Mouse (Mus musculus) cerebellum, adult 9-11 months (tissue): ENCODE measurements at regions not wholly inside any gene's neighbourhood (a gene's known extent, or its start where the extent isn't known, plus 50 kb on each side); places are given as distances from the start of the nearest gene placed in this dataset.
A peak's percentile ranks its signal among the peaks of the same experiment; 100 is the strongest.
"Not testable (repeated sequence)": the region's sequence is repeated elsewhere in the genome, so short reads cannot be mapped to it uniquely, and the experiment has no call there.

Experiments used
- DNase-seq: peaks from one replicate; pipeline ENCODE4 v3.0.0; 2022

DNA sequence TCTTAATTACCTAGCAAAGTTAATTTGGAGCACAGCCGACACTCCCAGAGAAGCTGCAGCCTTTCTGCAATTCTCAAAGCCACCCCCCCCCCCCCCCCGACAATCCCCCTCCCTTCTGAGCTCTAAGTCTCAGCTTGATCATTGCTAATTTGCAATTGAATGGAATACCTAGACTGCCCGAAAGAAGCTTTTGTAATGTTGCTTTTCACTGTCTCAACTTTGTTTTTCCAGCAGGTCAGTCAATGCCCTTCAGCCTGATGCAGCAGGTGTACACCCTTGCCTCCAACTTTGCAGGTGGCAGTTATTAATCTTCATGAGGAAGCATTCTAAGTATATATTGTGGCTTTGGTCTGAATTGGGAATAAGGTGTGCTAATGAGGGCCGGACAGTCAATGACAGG lies 1006.6 kb upstream of the Gm8797 start:
- no peak for DNase-seq

DNA sequence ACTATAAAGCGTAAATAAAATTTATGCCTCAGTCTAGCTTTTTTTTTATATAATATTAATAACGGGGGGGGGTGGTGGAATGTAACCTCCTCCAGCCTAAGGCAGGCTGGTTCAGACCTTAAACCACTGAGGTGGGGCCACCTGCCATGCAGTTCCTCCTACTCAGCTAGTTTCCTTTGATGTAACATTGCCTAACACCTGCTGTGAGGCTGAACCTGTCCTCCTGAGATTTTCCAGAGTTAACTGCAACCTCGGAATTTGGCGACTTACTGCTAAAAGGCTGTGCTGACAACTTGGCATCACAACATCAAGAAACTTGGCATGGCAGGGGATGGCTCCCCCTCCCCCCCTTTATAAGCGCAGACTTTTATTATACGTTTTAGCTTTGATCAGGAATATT lies 1006.0 kb upstream of the Gm8797 start:
- DNase-seq = no peak

DNA sequence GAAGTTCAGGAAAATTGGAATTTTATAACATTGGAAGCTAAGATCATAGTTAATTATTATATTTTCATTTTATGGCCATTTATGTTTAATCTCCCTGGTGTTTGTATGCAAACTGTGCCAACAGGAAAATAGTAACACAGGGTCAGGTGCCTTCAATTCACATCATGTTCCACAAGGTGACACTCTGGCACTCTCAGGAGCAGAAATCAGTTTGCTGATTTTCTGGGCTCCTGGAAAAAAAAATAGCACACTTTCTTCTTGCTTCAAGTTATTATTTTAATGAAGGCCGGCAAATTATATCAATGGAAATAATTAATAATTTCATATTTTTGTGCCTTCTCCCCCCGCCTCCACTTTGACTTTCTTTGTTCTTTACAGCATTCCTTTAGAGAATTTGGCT lies 994.5 kb upstream of the Gm8797 start:
- DNase-seq = no peak

DNA sequence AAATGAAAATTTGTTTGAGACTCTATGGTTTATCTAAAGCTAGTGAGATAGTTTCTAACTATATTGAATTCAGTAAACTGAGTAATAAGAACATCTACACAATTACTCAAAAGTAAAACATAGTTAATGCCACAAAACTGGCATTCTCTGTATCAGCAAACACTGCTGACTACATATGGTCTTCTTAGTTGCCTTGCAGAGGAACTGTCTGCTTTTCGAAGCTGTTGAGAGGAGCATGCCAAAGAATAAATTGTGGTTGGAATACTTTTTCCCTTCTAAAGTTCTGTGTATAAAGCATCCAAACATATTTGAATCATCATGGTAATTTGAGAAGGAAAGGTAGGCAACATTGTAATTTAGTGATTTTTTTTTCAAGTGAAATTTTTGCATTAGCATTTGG lies 993.5 kb upstream of the Gm8797 start:
- no peak for DNase-seq

DNA sequence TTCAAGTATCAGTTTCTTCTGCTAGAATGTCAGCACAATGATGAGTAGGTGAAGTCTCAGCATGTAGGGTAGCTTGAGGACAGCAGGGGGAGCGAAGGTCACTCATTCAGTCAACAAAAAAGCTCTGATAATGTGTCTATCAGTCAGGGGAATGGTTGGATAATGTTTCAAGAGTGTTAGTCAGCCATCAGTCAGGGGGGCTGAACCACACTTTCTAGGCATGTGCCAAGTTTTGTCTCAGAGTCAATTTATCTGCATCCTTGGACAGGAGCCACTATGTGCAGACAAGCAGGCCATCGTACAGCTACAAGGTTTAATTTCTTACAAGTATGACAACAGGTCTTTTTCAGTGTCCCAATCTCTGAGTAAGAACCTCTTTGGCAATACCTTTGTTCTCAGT lies 987.5 kb upstream of the Gm8797 start:
- no peak for DNase-seq

DNA sequence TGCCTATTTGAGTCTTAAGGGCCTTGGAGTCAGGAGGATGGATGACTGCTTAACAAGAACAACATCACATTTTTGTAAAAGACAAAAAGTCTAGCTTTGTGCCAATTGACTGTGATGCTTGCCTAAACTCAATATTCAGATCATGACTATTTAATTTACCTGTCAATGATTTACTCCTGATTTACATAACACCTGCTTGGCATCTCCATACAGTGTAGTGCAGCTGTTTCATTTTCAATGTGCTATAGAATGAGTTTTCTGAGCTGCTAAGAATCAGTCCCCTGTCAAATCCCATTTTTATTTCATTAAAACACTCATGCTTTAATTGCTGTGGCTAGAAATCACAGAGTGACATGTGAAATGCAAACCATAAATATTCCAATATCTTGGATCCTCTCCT lies 974.0 kb upstream of the Gm8797 start:
- no peak for DNase-seq

DNA sequence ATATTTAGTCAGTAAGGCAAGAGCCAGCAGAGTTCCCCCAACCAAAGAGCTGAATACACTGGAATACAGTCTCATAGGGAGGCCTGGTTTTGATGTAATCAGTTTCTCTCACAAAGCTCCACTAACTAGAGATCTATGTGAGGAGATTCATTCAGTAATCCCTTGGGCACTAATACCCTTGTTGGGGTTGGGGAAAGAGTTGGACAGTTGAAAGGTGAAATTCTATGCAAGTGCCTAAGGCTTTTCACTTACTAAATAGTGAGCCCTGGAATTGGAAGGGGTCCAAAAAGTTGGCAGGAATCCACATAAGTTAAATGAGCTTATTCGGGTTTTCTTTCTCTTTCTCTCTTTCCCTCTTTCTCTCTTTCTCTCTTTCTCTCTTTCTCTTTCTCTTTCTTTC lies 965.4 kb upstream of the Gm8797 start:
- no peak for DNase-seq

DNA sequence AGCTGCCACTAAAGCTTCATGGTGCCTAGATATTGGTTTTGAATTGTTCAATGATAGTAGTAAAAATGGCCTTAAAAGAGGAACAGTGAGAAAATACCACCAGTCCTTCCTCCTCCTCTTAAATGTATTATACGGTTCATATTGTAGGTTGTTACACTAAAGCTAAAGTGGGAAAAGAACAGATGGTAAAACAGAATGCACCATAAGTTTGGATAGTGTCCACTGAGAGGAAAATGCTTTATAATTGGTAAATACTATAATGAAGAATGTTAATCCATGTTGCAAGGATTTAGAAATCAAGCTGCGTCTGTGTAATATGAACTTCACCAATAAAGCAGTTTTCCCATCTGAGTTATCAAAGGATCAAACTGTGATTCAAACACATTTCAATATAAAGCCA lies 957.5 kb upstream of the Gm8797 start:
- no peak for DNase-seq

DNA sequence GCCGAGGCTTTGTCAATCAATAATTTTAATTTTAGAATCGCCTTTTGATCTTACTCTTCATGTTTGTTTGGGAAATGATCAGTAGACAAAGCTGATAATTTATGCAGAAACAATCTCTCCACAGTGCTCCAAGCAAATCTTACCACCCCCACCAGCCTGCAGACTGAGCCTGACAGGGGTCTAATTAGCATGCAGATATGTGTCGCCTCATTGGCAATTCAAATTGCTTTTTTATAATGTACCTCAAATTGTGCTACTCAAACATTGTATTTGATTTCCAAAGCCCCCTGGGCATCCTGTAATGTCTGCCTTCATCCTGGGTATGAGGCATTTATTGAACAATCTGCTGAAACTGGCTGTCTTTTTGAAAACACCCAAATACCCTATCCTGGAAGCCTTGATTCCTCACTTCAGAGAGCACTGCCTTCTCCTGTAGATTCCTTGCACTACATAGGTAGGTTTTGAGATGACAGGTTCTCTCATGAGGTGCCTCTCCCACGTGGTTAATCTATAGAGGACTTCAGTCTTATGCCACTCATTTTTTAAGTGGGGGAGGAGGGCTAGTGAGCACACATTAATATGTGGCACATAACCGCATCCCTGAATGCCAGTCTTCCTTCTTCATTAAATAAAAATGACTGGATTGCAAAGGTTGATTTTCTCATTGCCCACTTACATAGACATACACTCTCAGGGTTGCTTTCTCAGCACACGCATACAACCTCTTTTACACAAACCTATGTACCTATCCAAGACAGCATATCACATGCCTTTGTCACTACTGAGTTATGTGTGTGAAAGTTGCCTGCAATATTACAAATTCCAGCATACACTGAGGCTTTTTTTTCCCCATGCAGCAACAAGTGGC lies 954.3 kb upstream of the Gm8797 start:
- DNase-seq = no peak

DNA sequence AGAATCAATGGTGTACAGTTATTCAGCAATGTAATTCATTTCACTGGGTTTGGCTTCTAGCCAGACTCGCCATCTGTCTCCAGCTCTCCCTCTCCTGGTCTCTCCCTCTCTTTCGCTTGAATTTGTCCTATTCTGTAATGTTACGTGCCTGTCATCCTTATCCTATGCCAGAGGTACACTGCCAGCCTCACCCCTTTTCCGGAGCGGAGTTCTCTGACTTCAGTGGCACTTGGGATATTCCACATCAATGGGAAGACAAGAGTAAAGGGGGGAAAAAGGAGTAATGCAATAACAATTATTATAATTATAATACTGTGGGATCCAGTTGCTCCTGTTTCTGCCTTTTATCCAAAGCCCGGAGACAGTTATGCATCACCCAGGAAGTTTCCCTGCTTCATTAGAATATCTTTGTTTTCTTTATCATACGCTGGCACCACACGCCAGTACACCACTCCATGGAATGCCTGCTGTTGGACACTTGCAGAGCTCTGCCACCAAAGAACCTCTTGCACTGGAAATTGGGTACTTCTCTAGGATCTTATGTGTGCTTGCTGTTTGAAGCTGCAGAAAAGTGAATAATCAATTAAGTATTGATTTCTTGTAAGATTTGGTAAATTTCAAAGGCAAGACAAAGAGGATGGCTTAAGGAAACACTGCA lies 953.6 kb upstream of the Gm8797 start:
- peak; percentile 18 for DNase-seq

DNA sequence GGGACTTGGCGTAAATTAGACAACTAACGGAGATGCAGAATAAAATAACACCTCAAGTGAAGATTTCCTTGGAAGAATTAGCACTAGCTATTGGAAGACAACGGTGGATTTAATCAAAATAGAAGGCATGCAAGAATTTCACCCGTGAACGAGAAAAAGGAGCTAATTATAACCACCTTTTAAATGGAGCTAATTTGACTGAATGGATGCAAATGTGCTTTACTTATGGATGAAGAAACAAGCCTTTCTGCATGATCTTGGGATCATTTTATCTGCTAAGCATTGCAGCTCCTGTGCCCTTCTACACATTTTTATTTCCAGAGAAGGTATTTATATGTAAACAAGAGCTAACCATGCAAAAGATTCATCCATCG lies 953.1 kb upstream of the Gm8797 start:
- DNase-seq = no peak

DNA sequence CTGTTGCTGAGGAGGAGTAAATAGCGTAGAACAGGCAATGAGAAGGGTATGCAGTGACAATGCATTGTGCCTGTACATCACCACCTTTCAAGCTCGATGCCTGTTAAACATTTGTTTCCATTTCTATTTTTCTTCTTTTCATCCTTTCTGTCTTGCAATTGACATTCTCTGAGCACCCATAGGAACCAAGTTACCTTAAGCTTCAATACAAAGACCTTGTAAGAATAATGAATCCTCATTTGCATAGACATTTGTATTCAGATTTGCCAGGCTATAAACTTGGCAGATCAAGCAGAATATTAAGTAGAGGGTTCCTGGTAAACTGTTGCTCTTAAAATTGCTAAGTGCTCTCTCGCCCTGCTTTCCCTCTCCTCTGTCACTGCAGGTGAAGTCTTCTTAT lies 952.2 kb upstream of the Gm8797 start:
- DNase-seq = no peak

DNA sequence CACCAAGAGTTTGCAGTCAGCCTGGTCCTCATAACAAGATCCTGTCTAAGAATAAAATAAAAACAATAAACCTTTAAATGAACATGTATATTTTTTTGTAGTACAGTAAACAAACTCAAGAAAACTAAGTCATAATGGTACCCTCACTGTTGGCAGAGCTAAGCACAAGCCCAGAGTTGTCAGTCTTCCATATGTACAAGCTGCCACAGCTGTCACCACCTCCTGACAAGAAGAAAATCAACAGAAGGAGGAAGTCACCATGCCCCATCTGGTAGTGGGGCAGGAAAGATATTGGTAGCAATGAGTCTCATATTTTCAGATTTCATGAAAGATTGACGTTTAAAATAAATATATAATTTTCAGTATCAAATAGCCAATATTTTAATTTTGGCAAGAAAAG lies 916.1 kb upstream of the Gm8797 start:
- no peak for DNase-seq

DNA sequence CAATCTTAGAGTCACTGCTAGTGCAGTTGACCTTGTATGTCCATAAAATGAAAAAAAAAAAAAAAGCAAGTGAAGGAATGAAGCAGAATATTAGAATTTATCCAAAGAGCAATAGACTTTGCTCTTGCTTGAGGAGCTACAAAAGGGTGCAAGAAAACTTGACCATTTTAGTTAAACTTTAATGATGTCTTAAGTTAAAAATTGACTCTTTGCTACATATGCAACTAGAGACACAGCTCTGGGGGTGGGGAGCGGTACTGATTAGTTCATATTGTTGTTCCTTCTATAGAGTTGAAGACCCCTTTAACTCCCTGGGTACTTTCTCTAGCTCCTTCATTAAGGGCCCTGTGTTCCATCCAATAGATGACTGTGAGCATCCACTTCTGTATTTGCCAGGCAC lies 915.0 kb upstream of the Gm8797 start:
- no peak for DNase-seq

DNA sequence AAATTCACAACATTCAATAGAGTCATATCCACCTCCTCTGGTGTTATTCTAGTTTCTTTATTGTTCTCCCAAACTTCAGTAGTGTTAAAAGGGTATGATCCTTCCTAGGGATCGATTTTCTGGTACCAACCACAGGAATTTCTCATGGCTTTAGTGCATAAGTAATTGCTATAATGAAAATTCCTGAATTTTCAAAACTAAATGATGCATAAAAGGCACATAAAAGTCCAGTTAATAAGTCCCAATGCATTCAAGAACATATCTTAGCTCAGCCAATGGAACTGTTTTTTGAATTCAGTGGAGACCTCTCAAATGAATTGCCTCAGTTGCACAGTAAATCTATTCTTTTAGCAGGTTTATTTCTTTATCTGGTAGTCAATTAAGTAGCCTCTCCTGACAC lies 913.7 kb upstream of the Gm8797 start:
- DNase-seq = no peak

DNA sequence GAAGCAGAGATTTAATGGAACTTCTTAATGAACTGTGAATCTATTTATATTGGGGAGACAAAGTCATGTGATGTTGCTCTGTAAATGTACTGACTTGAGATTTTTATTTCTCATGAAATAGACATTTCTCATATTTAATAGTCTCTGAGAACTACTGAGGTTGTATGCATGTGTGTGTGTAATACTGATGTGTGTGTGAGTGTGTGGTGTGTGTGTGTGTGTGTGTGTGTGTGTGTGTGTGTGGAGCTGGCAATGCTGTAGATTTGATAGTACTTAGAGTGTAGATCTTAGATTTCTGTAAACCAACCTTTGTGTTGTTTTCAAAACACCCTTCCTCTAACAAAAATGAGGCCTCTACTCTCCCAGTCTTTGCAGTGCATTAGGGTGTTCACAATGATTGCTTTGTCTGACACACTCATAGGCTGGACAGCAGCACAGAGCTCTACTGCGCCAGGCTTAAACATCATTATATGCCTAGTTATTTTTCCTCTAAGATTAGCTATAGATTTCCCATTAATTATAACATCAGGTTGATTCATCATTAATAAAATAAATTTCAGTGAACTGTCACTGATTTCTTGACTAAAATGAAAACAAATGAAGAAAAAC lies 895.5 kb upstream of the Gm8797 start:
- DNase-seq = no peak

DNA sequence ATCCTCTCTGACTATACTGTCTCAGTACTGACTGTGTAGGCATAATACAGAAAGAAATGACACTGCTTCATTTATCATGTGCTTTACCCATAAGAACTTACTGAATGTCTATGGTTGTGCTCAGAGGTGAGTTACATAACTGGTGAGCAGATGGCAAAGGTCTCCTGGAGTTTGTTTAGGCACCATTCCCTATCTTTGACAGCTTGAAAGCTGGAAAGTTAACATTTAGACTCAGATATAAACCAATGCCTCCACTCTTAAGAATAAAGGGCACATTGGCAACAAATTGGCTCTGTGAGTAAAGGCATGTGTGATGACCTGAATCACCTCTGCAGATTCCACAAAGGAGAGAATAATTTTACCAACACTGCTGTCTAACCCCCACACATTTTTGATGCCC lies 894.0 kb upstream of the Gm8797 start:
- no peak for DNase-seq

DNA sequence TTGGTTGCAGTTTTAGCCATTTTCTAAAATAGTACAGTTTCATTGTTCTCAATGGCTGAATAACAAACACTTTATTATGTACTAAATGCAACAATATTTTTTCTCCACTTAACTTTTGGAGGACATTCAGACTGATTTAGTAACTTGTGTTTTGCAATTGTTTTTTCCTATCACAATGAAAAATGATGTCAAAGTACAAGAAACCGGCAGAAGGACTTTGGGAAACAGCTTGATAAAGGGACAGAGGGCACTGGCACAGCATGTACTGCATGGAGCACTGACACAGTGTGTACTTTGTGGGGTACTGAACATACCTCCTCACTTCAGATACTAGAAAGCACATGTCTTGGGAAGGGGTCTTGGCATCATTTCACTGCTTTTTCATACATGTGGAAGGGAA lies 884.4 kb upstream of the Gm8797 start:
- no peak for DNase-seq

DNA sequence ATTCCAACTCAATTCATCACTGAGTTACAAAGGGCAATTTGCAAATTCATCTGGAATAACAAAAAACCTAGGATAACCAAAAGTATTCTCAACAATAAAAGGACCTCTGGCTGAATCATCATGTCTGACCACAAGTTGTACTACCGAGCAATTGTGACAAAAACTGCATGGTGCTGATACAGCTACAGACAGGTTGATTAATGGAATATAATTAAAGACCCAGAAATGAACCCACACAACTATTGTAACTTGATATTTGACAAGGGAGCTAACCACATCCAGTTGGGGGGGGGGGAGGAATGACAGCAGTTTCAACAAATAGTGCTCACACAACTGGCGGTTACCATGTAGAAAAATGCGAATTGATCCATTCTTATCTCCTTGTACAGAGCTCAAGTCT lies 864.7 kb upstream of the Gm8797 start:
- no peak for DNase-seq

DNA sequence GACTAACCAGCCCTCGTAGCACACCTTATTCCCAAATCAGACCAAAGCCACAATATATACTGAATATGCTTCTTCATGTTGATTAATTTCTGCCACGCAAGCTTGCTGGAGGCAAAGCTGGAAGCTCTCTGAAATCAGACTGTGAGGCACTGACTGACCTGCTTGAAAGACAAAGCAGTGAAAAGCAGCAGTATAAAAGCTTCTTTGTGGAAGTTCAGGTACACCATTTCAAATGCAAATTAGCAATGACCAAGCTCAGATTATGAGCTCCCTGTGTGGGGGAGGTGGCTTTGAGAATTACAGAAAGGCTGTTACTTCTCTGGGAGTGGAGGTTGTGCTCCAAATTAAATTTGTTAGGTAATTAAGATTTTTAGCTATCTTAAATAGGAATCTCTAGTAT lies 857.5 kb upstream of the Gm8797 start:
- no peak for DNase-seq

DNA sequence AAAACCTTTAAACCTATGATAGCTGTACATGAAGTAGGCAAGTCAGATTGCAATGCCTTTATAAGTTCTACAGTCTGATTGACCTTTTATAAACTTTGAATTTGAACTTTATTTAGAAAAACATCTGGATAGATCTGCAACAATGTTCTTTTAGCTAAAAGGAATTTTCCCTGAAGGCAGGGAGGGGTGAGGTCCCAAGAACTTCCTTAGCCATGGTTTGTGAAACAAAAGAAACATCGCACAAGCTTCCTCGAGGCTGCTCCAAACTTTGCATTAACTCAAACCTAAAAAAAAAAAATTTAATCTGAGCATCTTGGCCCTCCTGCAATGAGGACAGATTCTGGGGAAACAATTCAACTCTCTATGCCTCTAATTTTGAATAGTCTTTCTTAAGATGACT lies 854.8 kb upstream of the Gm8797 start:
- no peak for DNase-seq

DNA sequence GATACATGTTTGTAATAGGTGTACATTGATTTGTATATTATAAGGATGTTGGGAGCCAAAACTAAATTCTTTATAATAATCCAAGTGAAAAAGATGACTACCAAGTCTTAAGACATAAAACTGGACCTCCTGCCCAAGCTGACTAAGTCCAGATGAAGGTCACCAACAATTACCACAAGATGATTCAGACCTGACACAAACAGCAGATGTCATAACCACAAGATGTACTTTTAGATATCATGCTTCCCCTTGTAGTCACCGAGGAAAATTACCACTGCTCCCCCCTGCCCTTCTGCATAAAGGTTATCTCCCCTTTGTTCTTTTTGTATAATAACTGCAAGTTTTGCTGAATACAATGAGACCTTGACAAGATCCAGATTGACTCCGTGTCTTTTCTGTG lies 843.0 kb upstream of the Gm8797 start:
- not testable (repeated sequence) for DNase-seq

DNA sequence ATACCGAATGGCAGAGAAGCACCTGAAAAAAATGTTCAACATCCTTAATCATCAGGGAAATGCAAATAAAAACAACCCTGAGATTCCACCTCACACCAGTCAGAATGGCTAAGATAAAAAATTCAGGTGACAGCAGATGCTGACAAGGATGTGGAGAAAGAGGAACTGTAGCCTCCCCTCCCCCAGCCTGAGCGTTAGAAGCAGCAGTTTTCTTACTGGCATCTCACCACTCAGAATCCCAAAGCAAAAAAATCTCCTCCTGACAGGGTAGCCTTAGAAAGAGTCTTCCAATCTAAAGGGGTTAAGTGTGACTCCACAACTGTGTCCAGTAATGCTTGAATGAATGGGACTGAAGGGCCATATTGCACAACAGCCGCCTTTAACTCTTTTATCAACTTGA lies 819.9 kb upstream of the Gm8797 start:
- not testable (repeated sequence) for DNase-seq

DNA sequence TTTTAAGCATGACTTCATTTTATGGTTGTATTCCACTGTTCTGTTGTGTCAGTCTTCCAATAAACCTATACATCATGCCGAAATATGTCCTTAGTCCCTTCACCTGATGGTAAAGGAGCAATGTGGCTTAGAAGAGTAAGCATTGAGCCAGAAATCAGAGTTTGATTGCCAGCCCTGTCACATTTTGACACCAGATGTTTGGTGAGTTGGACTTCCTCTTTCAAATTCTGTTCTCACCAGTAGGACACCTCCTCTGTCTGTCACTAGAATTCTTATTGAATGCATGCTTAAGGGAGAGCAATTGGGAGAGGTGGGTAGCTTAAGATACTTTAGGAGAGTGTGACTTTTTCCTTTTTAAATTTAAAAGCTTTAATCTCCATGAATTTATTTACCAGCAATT lies 779.1 kb upstream of the Gm8797 start:
- no peak for DNase-seq
